Mouse (Mus musculus) lung, adult 2 months (tissue): ENCODE results near the gene Rgs3. TPM values are rescaled to one million over a fixed set of nuclear protein-coding genes. Genes with fewer than 3 reads are reported as not detected.

Experiments used
- DNase-seq: peaks from one replicate; pipeline ENCODE4 v3.0.0; 2022
- H3K4me1 ChIP-seq: fragments of 200-500 bp; 2 replicates; pipeline ENCODE4 v1.6.1; 2011; ENCODE audit warnings: low read length; ENCODE audit not compliant: control insufficient read depth, insufficient read depth
- H3K4me3 ChIP-seq: fragments of 200-500 bp; replicated peaks from 2 replicates; pipeline ENCODE3; 2011; ENCODE audit warnings: low read depth, mild to moderate bottlenecking, control low read depth, low read length; ENCODE audit errors: extremely low read depth
- CTCF ChIP-seq: fragments of 200-500 bp; IDR thresholded peaks from 2 replicates; pipeline ENCODE4 v1.5.1; 2011; ENCODE audit warnings: mild to moderate bottlenecking, low read length, control low read depth; ENCODE audit not compliant: insufficient read depth
- POLR2A ChIP-seq: fragments of 200-500 bp; IDR thresholded peaks from 2 replicates; pipeline ENCODE4 v1.6.1; 2011; ENCODE audit warnings: low read depth, mild to moderate bottlenecking, control low read depth, low read length, borderline replicate concordance; ENCODE audit errors: extremely low read depth
- WGBS: fragments of 180-500 bp; shearing (Covaris S2); methylation state at CpG from one replicate; pipeline ENCODE4 v1.1.7; 2018; 5-methylcytosine and 5-hydroxymethylcytosine counted together
- polyA plus RNA-seq: library from polyadenylated mRNA; depleted of rRNA; stranded (reverse); fragments of >200 nt; gene quantifications from 2 replicates; pipeline ENCODE4 v1.2.3, GENCODE M21; 2012

Rgs3 gene
- polyA plus RNA-seq, 1 experiment = 97.1 TPM

GRCm38 (mm10) chr4:62543782-62544181 lies 15.9 kb upstream of the Rgs3 start:
- Histone ChIP-seq H3K4me3 (no peak overlapping the region), H3K4me1 (no peaks in the 10 kb centered on the region)
- TF ChIP-seq POLR2A (no peak), CTCF (no peak)
- WGBS = 79% methylated on average over 6 of the region's 6 CpGs
- no peak for DNase-seq

DNA sequence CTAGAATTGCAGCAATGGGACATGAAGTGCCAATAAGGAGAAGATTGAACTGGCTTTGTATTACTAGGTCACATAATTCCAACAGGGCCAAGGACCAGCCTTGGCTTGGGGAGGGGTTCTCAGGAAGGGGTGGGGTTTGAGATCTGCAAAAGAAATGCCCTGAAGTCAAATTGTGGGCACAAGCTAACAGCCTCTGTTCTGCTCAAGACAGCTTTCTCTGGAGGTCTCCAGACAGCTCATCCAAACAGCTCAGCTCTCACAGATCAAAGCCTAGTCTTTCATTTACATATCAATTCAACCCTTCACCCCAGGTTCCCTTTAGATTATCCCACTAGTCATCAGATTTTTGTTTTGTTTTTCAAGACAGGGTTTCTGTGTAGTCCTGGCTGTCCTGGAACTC lies 14.8 kb upstream of the Rgs3 start:
- TF ChIP-seq CTCF (no peak), POLR2A (no peak)
- DNase-seq = no peak
- no peak overlapping the region for H3K4me3 ChIP-seq
- no peaks in the 10 kb centered on the region for H3K4me1 ChIP-seq

GRCm38 (mm10) chr4:62551966-62552365 lies 7.7 kb upstream of the Rgs3 start:
- no peak for DNase-seq
- H3K4me3 ChIP-seq = no peak overlapping the region
- no peak for TF ChIP-seq CTCF
- no peak for TF ChIP-seq POLR2A
- H3K4me1 ChIP-seq = no peaks in the 10 kb centered on the region
- 76% methylated on average over 7 of the region's 7 CpGs for WGBS

- WGBS = 39% methylated on average over 3 of the region's 3 CpGs
- no peak for DNase-seq
- H3K4me3 ChIP-seq = no peak overlapping the region
- no peak for TF ChIP-seq CTCF
- 0 out of 2 replicates have a peak, but pooled peaks cover 3% of the 10 kb centered on the region for H3K4me1 ChIP-seq
These were observed 2.2 kb upstream of the Rgs3 start for GRCm38 (mm10) chr4:62557436-62557835.

GRCm38 (mm10) chr4:62560963-62561629 lies 1.4 kb downstream of the Rgs3 start:
- DNase-seq = peak; percentile 61
- no peak for TF ChIP-seq POLR2A
- TF ChIP-seq CTCF = peak; percentile 28; the same call in 1 of the 2 replicates
- WGBS = 22% methylated on average over 4 of the region's 4 CpGs
- no peak overlapping the region for H3K4me3 ChIP-seq
- 0 out of 2 replicates have a peak, but pooled peaks cover 3% of the 10 kb centered on the region for H3K4me1 ChIP-seq

DNA sequence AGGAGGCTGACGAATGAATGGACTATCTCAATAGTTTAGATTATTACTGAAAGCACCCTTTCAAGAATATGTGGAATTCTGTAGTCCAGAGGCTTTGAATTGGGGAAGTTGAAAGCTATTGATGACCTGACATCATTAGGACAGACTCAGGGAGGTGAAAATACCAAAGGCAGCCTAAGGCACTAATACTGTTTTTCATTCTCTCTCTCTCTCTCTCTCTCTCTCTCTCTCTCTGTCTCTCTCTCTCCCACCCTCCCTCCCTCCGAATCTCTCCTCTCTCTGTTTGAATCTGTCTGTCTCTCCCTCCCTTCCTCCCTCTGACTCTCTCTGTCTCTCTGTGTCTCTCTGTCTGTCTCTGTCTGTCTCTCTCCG lies 2.0 kb downstream of the Rgs3 start:
- 0 out of 2 replicates have a peak, but pooled peaks cover 3% of the 10 kb centered on the region for H3K4me1 ChIP-seq
- WGBS = 42% methylated on average over 3 of the region's 3 CpGs
- DNase-seq = no peak
- TF ChIP-seq CTCF (no peak), POLR2A (no peak)
- no peak overlapping the region for H3K4me3 ChIP-seq

- no peak for TF ChIP-seq CTCF
- no peak for TF ChIP-seq POLR2A
- DNase-seq = no peak
- Histone ChIP-seq H3K4me3 (no peak overlapping the region), H3K4me1 (0 out of 2 replicates have a peak, but pooled peaks cover 3% of the 10 kb centered on the region)
- 54% methylated on average over 4 of the region's 4 CpGs for WGBS
These were observed 2.4 kb downstream of the Rgs3 start for GRCm38 (mm10) chr4:62562006-62562405.

GRCm38 (mm10) chr4:62566530-62566929 lies 6.9 kb downstream of the Rgs3 start:
- no peak for DNase-seq
- no peak for TF ChIP-seq CTCF
- TF ChIP-seq POLR2A = no peak
- 66% methylated on average over 4 of the region's 4 CpGs for WGBS
- Histone ChIP-seq H3K4me1 (0 out of 2 replicates have a peak, but pooled peaks cover 3% of the 10 kb centered on the region), H3K4me3 (no peak overlapping the region)

- WGBS = 83% methylated on average over 6 of the region's 6 CpGs
- no peak for DNase-seq
- Histone ChIP-seq H3K4me3 (no peak overlapping the region), H3K4me1 (no peaks in the 10 kb centered on the region)
- no peak for TF ChIP-seq POLR2A
These were observed 8.0 kb downstream of the Rgs3 start for GRCm38 (mm10) chr4:62567696-62568095.

DNA sequence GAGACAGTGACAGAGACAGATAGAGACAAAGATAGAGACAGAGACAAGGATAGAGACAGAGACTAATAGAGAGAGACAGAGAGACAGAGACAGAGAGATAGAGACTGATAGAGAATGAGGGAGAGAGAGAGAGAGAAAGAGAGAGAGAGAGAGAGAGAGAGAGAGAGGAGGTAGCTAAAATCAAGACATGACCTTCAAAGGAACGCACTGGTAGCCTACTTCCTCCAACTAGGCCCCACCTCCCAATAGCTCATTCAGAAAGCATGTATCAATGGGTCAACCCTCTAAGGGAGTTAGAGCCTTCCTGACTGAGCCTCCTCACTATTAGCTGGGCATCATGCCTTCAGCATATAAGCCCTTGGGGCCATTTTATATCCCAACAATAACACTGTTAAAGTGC lies 8.7 kb downstream of the Rgs3 start:
- no peaks in the 10 kb centered on the region for H3K4me1 ChIP-seq
- DNase-seq = no peak
- no peak overlapping the region for H3K4me3 ChIP-seq
- 54% methylated on average over 1 of the region's 1 CpGs for WGBS
- TF ChIP-seq CTCF (no peak), POLR2A (no peak)

GRCm38 (mm10) chr4:62569603-62570002 lies 10.0 kb downstream of the Rgs3 start:
- TF ChIP-seq POLR2A (no peak), CTCF (no peak)
- Histone ChIP-seq H3K4me1 (no peaks in the 10 kb centered on the region), H3K4me3 (no peak overlapping the region)
- 86% methylated on average over 5 of the region's 5 CpGs for WGBS
- DNase-seq = no peak
